18 mouse cellular contexts compared by ENCODE assay signal in the genomic region with DNA sequence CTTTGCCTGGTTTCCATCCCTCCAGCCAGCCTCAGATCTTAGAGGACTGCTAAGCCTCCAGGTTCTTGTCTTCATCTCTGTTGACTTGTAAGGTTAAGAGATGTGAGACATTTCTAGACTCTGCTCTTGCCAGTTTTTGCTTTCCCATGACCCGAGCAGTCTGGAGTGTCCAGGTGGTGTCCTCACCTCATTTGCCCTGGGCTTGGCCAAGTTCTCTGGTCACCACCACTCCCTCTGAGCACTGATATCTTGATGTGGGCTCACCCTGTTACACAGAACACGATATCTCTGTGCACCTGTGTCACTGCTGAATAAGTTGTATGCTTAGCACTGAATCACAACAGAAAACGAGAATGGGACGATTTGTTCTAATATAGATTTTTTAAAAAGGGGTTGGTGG.
DNase-seq lines count a peak whose midpoint lies in the region.
"Had no signal": no experiment of that assay in that cellular context is flagged by ENCODE, and none has a peak within 500 bp of the region (broad histone marks: within the 10 kb centered on the region; RNA-seq: fewer than 3 reads in every experiment).

No protein-coding gene starts in this region.

- DNase-seq in kidney, adult 9 months: peak; percentile 40
- no peak for DNase-seq in kidney, postnatal 4 days
- peak; percentile 4 for DNase-seq in cerebellum, adult 11 months
- DNase-seq in cerebellum, adult 8-10 months: peak; percentile 10
- DNase-seq in cerebellum, postnatal 36 days: peak; percentile 27 to 37
- no peak for DNase-seq in ovary, adult 18-20 months (ENCODE audit: low spot score)
- DNase-seq in left cerebral cortex, postnatal 36 days (ENCODE audit: low spot score in 2 of 2): no peak
- DNase-seq in spleen, postnatal 36 days (ENCODE audit: low spot score in 2 of 2): no peak
- DNase-seq: adrenal gland, postnatal 25 days; gastrocnemius, postnatal 25 days; heart, adult 18-20 months; heart, postnatal 10 days; kidney, adult 18-20 months; kidney, postnatal 14 days; midbrain, embryonic 14.5 days; right cerebral cortex, postnatal 25 days; thymus, adult 2 months; thymus, postnatal 4 days had no signal

- intact Hi-C loops in left cerebral cortex, postnatal 36 days (cut with DNase I): loop anchor here (5.0 to 10.0 kb wide), 3 partner anchors 499 to 687 kb away; no protein-coding TSS in a partner anchor

Comparison
In these comparisons a context has a peak if more than half of its experiments do, and no peak if none do; other contexts are left out.
1. DNase-seq: peak in kidney, adult 9 months (single experiment), cerebellum, adult 11 months (single experiment), cerebellum, adult 8-10 months (single experiment) and cerebellum, postnatal 36 days (2 of 2); none in kidney, postnatal 4 days (0 of 2), ovary, adult 18-20 months (single experiment), left cerebral cortex, postnatal 36 days (0 of 2) and spleen, postnatal 36 days (0 of 2).